Mouse (Mus musculus): ENCODE measurements around the gene Btaf1. TPM values are rescaled to one million over a fixed set of nuclear protein-coding genes. Genes with fewer than 3 reads are reported as not detected.

The Btaf1 gene
- polyA plus RNA-seq, 1 experiment from 2014 or later, result 9.0 TPM

DNA sequence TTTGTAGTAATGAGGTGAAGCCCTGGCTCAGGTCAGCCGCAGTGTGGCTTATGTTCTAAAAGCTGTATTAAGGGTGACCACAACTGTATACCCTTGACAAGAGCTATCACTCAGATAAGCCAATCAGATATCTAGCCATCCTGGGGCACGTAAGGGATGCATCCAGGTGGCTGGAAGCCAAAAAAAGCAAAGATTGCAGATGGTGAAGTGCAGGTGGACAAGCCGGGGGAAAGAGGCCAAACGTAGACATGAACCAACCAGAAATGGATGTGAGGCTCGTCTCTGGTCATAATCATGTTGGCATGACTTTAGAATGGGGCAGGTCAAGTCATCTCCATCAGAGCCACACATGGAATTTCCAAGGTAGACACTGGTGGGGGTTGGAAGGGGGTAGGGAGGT is 105.6 kb downstream of the Btaf1 start:
- H3K9ac ChIP-seq, result no peak overlapping the region
- no peaks in the 10 kb centered on the region for H3K27me3 ChIP-seq
- H3K27ac ChIP-seq (replicated peaks), result no peak overlapping the region
- no peak overlapping the region for H3K4me3 ChIP-seq
- 88% methylated on average over 5 of the region's 5 CpGs for WGBS
- no peaks in the 10 kb centered on the region for H3K9me3 ChIP-seq
- no peaks in the 10 kb centered on the region; the same call in 1 of the 2 replicates for H3K4me1 ChIP-seq (replicated peaks)
- no peak overlapping the region for H3K4me2 ChIP-seq
- ATAC-seq (ENCODE audit: low FRiP score, low read depth), result no peak
- H3K36me3 ChIP-seq, result no peaks in the 10 kb centered on the region

DNA sequence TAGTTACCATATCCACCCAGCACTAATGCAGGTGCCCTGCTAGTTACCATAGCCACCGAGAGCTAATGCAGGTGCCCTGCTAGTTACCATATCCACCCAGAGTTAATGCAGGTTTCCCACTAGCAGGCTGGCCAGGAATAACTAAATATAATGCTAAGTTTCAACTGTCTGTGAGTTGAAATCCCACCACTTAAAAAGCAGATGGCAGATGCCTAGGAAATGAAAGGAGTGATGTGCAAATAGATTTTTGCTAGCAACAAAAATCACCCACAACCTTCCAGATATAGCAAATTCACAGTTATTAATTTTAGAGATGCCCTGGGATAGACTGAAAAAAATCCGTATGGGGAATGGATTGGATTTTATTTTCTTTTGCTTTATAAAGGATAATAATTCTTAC is 106.5 kb downstream of the Btaf1 start:
- Histone ChIP-seq H3K4me3 (no peak overlapping the region), H3K27me3 (no peaks in the 10 kb centered on the region), H3K4me1 (replicated peaks) (no peaks in the 10 kb centered on the region; the same call in 1 of the 2 replicates), H3K4me2 (no peak overlapping the region), H3K9ac (no peak overlapping the region), H3K27ac (replicated peaks) (no peak overlapping the region), H3K36me3 (no peaks in the 10 kb centered on the region), H3K9me3 (no peaks in the 10 kb centered on the region)
- ATAC-seq (ENCODE audit: low FRiP score, low read depth), result no peak
- 85% methylated on average over 2 of the region's 2 CpGs for WGBS

DNA sequence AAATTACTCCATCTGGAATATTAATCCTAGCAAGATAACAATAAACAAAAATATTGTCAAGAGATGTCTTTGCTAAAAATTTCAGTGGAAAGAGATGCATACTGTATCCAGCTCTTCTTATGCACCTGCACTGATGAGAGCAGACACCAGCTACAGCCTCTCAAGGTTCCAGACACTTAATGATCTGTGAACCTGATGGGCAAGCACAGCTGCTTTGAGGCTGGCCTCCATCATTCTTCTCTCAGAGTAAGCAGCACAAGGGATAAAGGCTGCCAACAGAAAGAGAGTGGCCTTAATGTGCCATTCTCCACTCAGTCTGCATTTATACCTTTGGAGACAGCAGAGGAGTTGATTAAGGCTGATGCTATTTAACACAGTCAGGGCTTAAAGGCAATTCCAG is 115.0 kb downstream of the Btaf1 start:
- H3K4me1 ChIP-seq (replicated peaks), result 0 out of 2 replicates have a peak, but pooled peaks cover 3% of the 10 kb centered on the region
- no peaks in the 10 kb centered on the region for H3K9me3 ChIP-seq
- H3K36me3 ChIP-seq, result peaks cover 11% of the 10 kb centered on the region
- H3K27me3 ChIP-seq, result no peaks in the 10 kb centered on the region
- no peak overlapping the region for H3K9ac ChIP-seq
- no peak overlapping the region for H3K27ac ChIP-seq (replicated peaks)
- no peak for ATAC-seq (ENCODE audit: low FRiP score, low read depth)
- H3K4me3 ChIP-seq, result no peak overlapping the region
- no peak overlapping the region for H3K4me2 ChIP-seq

DNA sequence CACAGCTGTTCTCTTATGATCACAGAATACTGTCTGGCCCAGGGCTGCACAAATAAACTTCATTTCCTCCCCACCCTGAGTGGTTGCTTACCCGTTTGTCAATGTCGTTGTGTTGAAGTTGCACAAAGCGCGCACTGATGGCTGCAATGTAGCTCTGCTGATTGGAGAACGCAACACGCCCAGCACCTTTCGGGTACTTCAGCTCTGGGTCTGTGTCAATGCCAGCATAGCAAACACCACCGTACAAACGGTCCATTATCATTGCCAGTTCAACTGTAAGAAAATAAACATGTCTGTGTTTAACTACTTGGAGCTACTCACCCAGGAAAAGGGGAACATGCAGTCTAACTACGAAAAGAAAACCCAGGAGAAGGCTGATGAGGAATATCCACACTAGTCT is 118.6 kb downstream of the Btaf1 start:
- WGBS, result 84% methylated on average over 10 of the region's 10 CpGs
- Histone ChIP-seq H3K27me3 (no peaks in the 10 kb centered on the region), H3K4me2 (no peak overlapping the region), H3K9ac (no peak overlapping the region), H3K4me3 (no peak overlapping the region), H3K36me3 (peaks cover 8% of the 10 kb centered on the region), H3K4me1 (replicated peaks) (0 out of 2 replicates have a peak, but pooled peaks cover 3% of the 10 kb centered on the region), H3K27ac (replicated peaks) (no peak overlapping the region), H3K9me3 (no peaks in the 10 kb centered on the region)
- ATAC-seq (ENCODE audit: low FRiP score, low read depth), result no peak

DNA sequence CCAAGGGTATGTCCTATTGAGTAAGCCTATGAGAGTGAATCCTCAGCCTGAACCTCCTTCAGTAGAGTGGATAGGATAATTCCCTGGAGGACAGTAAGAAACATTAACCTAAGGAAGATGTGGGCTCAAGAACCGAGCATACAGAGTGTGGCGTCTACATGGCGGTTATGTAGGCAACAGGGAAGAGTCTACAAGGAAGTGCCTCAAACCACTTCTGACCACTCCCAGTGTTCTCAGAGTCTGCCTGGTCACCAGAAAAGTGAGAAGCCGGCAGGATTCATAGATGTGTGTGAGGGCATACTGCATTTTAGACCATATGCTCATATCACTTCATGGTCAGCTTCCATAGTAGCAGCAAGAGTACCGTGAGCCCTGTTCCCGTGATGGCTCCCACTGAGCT is 122.6 kb downstream of the Btaf1 start:
- 88% methylated on average over 6 of the region's 6 CpGs for WGBS

GRCm38 (mm10) chr19:37050643-37051345 is 124.9 kb downstream of the Btaf1 start:
- no peaks in the 10 kb centered on the region for H3K36me3 ChIP-seq
- ATAC-seq (ENCODE audit: low FRiP score, low read depth), result peak; percentile 66

More for the DNA sequence above, 122.6 kb downstream of the Btaf1 start:
- H3K36me3 ChIP-seq, result no peaks in the 10 kb centered on the region
- H3K4me3 ChIP-seq, result no peak overlapping the region
- H3K4me2 ChIP-seq, result no peak overlapping the region
- no peak overlapping the region for H3K27ac ChIP-seq (replicated peaks)
- no peaks in the 10 kb centered on the region for H3K27me3 ChIP-seq
- no peak overlapping the region for H3K9ac ChIP-seq
- no peaks in the 10 kb centered on the region for H3K9me3 ChIP-seq
- ATAC-seq (ENCODE audit: low FRiP score, low read depth), result no peak
- H3K4me1 ChIP-seq (replicated peaks), result no peaks in the 10 kb centered on the region

GRCm38 (mm10) chr19:37055976-37056556 is 130.2 kb downstream of the Btaf1 start:
- Histone ChIP-seq H3K27me3 (no peaks in the 10 kb centered on the region), H3K27ac (replicated peaks) (no peak overlapping the region), H3K4me3 (no peak overlapping the region), H3K4me1 (replicated peaks) (no peaks in the 10 kb centered on the region), H3K9ac (no peak overlapping the region), H3K36me3 (no peaks in the 10 kb centered on the region), H3K9me3 (no peaks in the 10 kb centered on the region), H3K4me2 (no peak overlapping the region)
- no peak for ATAC-seq (ENCODE audit: low FRiP score, low read depth)
- WGBS, result 88% methylated on average over 4 of the region's 4 CpGs

More at GRCm38 (mm10) chr19:37050643-37051345, 124.9 kb downstream of the Btaf1 start:
- Histone ChIP-seq H3K4me2 (no peak overlapping the region), H3K27me3 (no peaks in the 10 kb centered on the region), H3K9me3 (no peaks in the 10 kb centered on the region), H3K4me3 (no peak overlapping the region), H3K27ac (replicated peaks) (no peak overlapping the region), H3K9ac (no peak overlapping the region), H3K4me1 (replicated peaks) (no peaks in the 10 kb centered on the region)
- 72% methylated on average over 4 of the region's 4 CpGs for WGBS

DNA sequence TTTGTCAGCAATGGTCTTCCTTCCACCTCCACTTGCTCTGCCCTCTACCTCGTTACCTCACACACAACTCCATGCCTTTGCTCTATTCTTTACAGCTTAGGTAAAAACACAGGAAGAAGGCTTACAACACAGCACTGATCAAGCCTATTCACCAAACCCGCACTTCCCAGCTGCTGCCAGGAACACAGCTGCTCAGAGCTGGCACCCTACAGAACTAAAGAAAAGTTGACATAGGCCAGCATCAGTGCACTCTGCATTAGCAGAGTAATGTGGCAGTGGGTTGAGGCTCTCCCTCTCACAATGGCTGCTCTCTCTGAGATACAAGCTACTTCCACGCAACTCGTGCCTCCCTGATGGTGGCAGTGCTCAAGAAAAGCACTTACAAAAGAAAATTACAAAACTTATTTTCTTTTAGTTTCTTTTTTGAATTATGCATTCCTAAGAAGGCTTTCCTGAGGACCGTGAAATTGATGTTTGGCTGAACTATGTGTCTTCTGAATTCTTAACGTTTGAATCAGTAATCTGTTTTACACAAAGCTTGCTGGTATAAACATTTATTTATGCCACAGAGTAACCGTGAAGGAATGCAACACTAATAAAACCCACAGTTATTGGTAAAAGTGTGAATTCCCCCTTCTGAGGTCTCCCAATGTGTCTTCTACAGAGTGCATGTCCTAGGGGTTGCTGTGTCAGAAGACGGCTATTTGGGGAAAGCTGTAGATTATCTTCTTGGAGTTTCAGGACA is 131.5 kb downstream of the Btaf1 start:
- 66% methylated on average over 8 of the region's 8 CpGs for whole genome bisulfite sequencing
- Histone ChIP-seq H3K4me1 (replicated peaks) (no peaks in the 10 kb centered on the region), H3K27ac (replicated peaks) (no peak overlapping the region), H3K4me3 (no peak overlapping the region), H3K4me2 (no peak overlapping the region), H3K9ac (no peak overlapping the region), H3K27me3 (no peaks in the 10 kb centered on the region), H3K9me3 (no peaks in the 10 kb centered on the region), H3K36me3 (no peaks in the 10 kb centered on the region)
- no peak for ATAC-seq (ENCODE audit: low FRiP score, low read depth)

GRCm38 (mm10) chr19:37059623-37060022 is 133.7 kb downstream of the Btaf1 start:
- no peak overlapping the region for H3K4me2 ChIP-seq
- no peak for ATAC-seq (ENCODE audit: low FRiP score, low read depth)
- no peak overlapping the region for H3K27ac ChIP-seq (replicated peaks)
- no peaks in the 10 kb centered on the region for H3K27me3 ChIP-seq
- H3K4me3 ChIP-seq, result no peak overlapping the region
- no peak overlapping the region for H3K9ac ChIP-seq
- 0 out of 2 replicates have a peak, but pooled peaks cover 3% of the 10 kb centered on the region for H3K36me3 ChIP-seq
- H3K4me1 ChIP-seq (replicated peaks), result no peaks in the 10 kb centered on the region
- WGBS, result 59% methylated on average over 2 of the region's 2 CpGs
- H3K9me3 ChIP-seq, result no peaks in the 10 kb centered on the region

DNA sequence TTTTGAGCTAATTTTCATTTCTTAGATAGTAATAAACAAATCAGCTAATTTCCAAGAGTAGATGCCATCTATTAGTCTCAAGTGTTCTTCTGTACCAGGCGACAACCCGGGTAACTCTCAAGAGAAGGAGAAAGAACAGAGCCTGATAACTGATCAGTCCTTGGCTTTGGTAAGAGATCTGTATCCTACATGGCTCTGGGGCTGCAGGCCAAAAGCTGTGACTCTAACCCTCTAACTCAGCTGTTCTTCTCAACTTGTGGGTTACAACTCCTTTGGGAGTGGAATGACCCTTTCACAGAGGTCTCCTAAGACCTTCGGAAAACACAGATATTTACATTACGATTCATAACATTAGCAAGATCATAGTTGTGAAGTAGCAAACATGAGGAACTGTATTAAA is 134.2 kb downstream of the Btaf1 start:
- 92% methylated on average over 4 of the region's 4 CpGs for WGBS
- no peak overlapping the region for H3K4me3 ChIP-seq
- H3K4me1 ChIP-seq (replicated peaks), result no peaks in the 10 kb centered on the region
- no peaks in the 10 kb centered on the region for H3K9me3 ChIP-seq
- no peak overlapping the region for H3K4me2 ChIP-seq
- H3K9ac ChIP-seq, result no peak overlapping the region
- H3K27ac ChIP-seq (replicated peaks), result no peak overlapping the region
- no peaks in the 10 kb centered on the region for H3K27me3 ChIP-seq
- ATAC-seq (ENCODE audit: low FRiP score, low read depth), result no peak
- 0 out of 2 replicates have a peak, but pooled peaks cover 5% of the 10 kb centered on the region for H3K36me3 ChIP-seq
